Mouse (Mus musculus): Measurements from ENCODE around the gene Chmp5. TPM values are rescaled to one million over a fixed set of nuclear protein-coding genes. Genes with fewer than 3 reads are reported as not detected.
"Not testable (repeated sequence)": the region's sequence is repeated elsewhere in the genome, so short reads cannot be mapped to it uniquely, and the experiment has no call there.

The Chmp5 gene
- total and polyA plus RNA-seq, 2 experiments = 12.0 to 78.5 TPM

DNA sequence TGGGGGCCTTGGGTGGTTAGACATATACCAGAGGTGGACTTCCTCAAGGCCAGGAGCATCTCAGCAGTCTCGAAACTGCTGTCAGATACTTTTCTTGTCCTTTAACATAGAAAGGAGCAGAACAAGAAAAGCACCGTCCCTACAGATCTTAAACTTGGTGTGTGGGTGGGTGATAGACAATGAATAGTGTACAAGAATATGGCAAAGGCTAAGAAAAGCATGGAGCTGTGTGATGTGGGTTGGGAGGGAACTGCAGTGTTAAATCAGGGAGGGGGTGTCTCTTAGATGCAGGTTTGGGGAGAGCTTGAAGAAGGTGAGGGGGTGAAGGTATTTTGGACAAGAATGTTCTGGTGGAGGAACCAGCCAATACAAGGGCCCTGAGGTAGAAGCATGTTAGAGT, 27.6 kb upstream of the Chmp5 start:
- whole genome bisulfite sequencing = 89% methylated on average over 2 of the region's 2 CpGs

DNA sequence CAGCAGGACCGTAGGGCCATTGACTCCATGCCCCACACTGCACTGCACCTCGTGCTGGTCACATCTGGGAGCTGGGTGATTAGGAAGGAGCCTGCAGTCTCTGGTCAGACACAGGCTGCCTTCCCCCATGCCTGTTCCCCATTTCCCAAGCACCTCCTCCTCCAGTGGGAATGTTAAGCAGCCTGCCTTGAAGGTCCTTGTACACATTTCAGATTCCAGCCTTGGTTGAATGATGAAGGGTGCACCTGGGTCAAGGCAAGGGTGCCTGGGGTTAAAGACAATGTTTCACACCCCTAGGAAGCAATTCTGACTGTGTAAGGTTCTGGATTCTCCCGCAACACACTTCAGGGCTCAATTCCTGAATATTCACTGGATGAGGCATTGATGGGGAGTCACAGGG, 26.9 kb upstream of the Chmp5 start:
- no peaks in the 10 kb centered on the region for H3K27me3 ChIP-seq (ENCODE audit: control insufficient read depth, insufficient read depth, low read length)
- 88% methylated on average over 3 of the region's 3 CpGs for WGBS
- H3K27ac ChIP-seq (replicated peaks; ENCODE audit: insufficient read depth, low read depth, low read length) = no peak overlapping the region
- H3K4me3 ChIP-seq (ENCODE audit: insufficient read depth, low read depth, low read length) = no peak overlapping the region
- H3K9ac ChIP-seq (ENCODE audit: low read depth, low read length) = no peak overlapping the region
- DNase-seq (ENCODE audit: extremely low read depth, low read depth, low spot score) = no peak
- no peaks in the 10 kb centered on the region for H3K36me3 ChIP-seq (ENCODE audit: control insufficient read depth, insufficient read depth, low read length)
- no peak for TF ChIP-seq CTCF (IDR thresholded peaks at IDR 0.05; ENCODE audit: low read depth, low read length)
- no peak for TF ChIP-seq POLR2A (IDR thresholded peaks at IDR 0.05; ENCODE audit: extremely low read depth, insufficient read depth, low read length)
- no peaks in the 10 kb centered on the region for H3K79me2 ChIP-seq (ENCODE audit: control insufficient read depth, insufficient read depth, low read length)
- no peaks in the 10 kb centered on the region for H3K4me1 ChIP-seq (ENCODE audit: control insufficient read depth, insufficient read depth, low read length)

More for the DNA sequence above, 27.6 kb upstream of the Chmp5 start:
- no peak for DNase-seq (ENCODE audit: extremely low read depth, low read depth, low spot score)
- Histone ChIP-seq H3K4me1 (ENCODE audit: control insufficient read depth, insufficient read depth, low read length) (no peaks in the 10 kb centered on the region), H3K36me3 (ENCODE audit: control insufficient read depth, insufficient read depth, low read length) (no peaks in the 10 kb centered on the region), H3K79me2 (ENCODE audit: control insufficient read depth, insufficient read depth, low read length) (no peaks in the 10 kb centered on the region), H3K27ac (replicated peaks; ENCODE audit: insufficient read depth, low read depth, low read length) (no peak overlapping the region), H3K27me3 (ENCODE audit: control insufficient read depth, insufficient read depth, low read length) (no peaks in the 10 kb centered on the region), H3K9ac (ENCODE audit: low read depth, low read length) (no peak overlapping the region), H3K4me3 (ENCODE audit: insufficient read depth, low read depth, low read length) (no peak overlapping the region)
- no peak for TF ChIP-seq CTCF (IDR thresholded peaks at IDR 0.05; ENCODE audit: low read depth, low read length)
- TF ChIP-seq POLR2A (IDR thresholded peaks at IDR 0.05; ENCODE audit: extremely low read depth, insufficient read depth, low read length) = no peak

DNA sequence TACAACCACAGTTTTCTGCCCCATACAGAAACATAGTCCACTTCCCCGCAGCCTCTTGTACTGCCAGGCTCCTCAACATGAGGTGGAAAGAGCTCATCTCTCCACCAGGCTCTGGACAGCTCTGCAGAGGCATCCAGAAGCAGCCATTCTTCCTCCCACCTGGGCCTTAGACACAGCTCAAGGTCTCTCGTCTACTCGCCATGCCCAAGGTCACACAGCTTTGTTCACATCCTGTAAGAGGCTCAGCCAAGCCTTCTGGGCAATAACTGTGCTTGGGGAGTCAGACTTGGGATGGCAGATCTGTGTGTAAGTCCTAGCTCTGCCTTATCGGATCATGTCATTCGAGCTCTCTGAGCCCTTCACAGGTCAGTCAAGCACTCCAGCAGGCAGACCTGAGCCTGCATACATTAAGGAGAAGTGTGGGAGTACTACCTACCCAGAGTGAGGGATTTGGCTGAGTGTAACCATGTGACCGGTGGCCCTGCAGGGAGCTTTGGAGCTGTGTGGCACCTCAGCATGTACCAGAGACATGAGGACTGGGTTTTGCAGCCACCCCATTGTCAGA, 25.0 kb upstream of the Chmp5 start:
- Histone ChIP-seq H3K27ac (replicated peaks; ENCODE audit: insufficient read depth, low read depth, low read length) (no peak overlapping the region), H3K27me3 (ENCODE audit: control insufficient read depth, insufficient read depth, low read length) (no peaks in the 10 kb centered on the region), H3K36me3 (ENCODE audit: control insufficient read depth, insufficient read depth, low read length) (no peaks in the 10 kb centered on the region), H3K4me1 (ENCODE audit: control insufficient read depth, insufficient read depth, low read length) (no peaks in the 10 kb centered on the region), H3K4me3 (ENCODE audit: insufficient read depth, low read depth, low read length) (no peak overlapping the region), H3K9ac (ENCODE audit: low read depth, low read length) (no peak overlapping the region), H3K79me2 (ENCODE audit: control insufficient read depth, insufficient read depth, low read length) (no peaks in the 10 kb centered on the region)
- DNase-seq (ENCODE audit: extremely low read depth, low read depth, low spot score) = no peak
- no peak for TF ChIP-seq POLR2A (IDR thresholded peaks at IDR 0.05; ENCODE audit: extremely low read depth, insufficient read depth, low read length)
- no peak for TF ChIP-seq CTCF (IDR thresholded peaks at IDR 0.05; ENCODE audit: low read depth, low read length)
- WGBS = 84% methylated on average over 6 of the region's 6 CpGs

DNA sequence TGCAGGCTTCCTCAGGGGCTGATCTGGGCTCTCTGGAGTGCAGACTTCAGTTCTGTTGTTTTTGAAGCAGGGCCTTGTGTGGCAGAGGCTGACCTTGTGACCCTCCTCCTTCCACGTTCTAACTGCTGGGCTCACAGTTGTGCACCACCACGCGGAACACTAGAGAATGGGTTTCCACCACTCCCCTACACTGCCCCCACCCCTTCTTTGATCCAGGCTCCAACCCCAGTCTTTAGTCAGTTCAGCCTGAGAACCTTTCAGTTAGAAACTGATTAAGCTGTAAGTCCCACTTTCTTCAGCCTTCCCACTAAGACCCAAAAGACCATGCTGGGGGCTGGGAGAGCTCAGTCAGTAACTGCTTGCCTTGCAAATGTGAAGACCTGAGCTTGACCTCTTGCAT, 22.6 kb upstream of the Chmp5 start:
- Histone ChIP-seq H3K9ac (ENCODE audit: low read depth, low read length) (no peak overlapping the region), H3K79me2 (ENCODE audit: control insufficient read depth, insufficient read depth, low read length) (no peaks in the 10 kb centered on the region), H3K27me3 (ENCODE audit: control insufficient read depth, insufficient read depth, low read length) (no peaks in the 10 kb centered on the region), H3K4me1 (ENCODE audit: control insufficient read depth, insufficient read depth, low read length) (no peaks in the 10 kb centered on the region; the same call in 1 of the 2 replicates), H3K36me3 (ENCODE audit: control insufficient read depth, insufficient read depth, low read length) (no peaks in the 10 kb centered on the region), H3K27ac (replicated peaks; ENCODE audit: insufficient read depth, low read depth, low read length) (no peak overlapping the region), H3K4me3 (ENCODE audit: insufficient read depth, low read depth, low read length) (no peak overlapping the region)
- 62% methylated on average over 3 of the region's 3 CpGs for WGBS
- TF ChIP-seq CTCF (IDR thresholded peaks at IDR 0.05; ENCODE audit: low read depth, low read length) (no peak), POLR2A (IDR thresholded peaks at IDR 0.05; ENCODE audit: extremely low read depth, insufficient read depth, low read length) (no peak)
- DNase-seq (ENCODE audit: extremely low read depth, low read depth, low spot score) = no peak

DNA sequence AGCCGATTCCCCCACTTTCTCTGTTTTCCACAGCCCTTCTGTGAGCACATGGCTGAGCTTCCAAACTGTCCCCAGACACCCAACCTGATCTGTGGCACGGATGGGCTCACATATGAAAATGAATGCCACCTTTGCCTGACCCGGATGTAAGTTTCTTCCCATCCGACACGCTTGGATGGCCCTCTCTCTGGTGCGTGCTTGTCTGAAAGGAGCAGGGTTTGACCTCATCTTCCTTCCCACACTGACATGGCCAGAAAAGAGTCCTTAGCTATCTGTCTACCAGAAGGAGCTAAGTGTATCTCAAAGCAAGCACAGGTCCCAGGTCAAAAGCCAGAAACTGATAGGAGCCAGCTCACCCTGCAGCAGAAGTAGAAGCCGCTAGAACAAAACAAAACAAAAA, 19.2 kb upstream of the Chmp5 start:
- Histone ChIP-seq H3K79me2 (ENCODE audit: control insufficient read depth, insufficient read depth, low read length) (no peaks in the 10 kb centered on the region), H3K27ac (replicated peaks; ENCODE audit: insufficient read depth, low read depth, low read length) (no peak overlapping the region), H3K4me1 (ENCODE audit: control insufficient read depth, insufficient read depth, low read length) (no peaks in the 10 kb centered on the region; the same call in 1 of the 2 replicates), H3K4me3 (ENCODE audit: insufficient read depth, low read depth, low read length) (no peak overlapping the region), H3K36me3 (ENCODE audit: control insufficient read depth, insufficient read depth, low read length) (no peaks in the 10 kb centered on the region), H3K9ac (ENCODE audit: low read depth, low read length) (no peak overlapping the region), H3K27me3 (ENCODE audit: control insufficient read depth, insufficient read depth, low read length) (no peaks in the 10 kb centered on the region)
- DNase-seq (ENCODE audit: extremely low read depth, low read depth, low spot score) = no peak
- 71% methylated on average over 7 of the region's 7 CpGs for WGBS
- TF ChIP-seq CTCF (IDR thresholded peaks at IDR 0.05; ENCODE audit: low read depth, low read length) (no peak), POLR2A (IDR thresholded peaks at IDR 0.05; ENCODE audit: extremely low read depth, insufficient read depth, low read length) (no peak)

DNA sequence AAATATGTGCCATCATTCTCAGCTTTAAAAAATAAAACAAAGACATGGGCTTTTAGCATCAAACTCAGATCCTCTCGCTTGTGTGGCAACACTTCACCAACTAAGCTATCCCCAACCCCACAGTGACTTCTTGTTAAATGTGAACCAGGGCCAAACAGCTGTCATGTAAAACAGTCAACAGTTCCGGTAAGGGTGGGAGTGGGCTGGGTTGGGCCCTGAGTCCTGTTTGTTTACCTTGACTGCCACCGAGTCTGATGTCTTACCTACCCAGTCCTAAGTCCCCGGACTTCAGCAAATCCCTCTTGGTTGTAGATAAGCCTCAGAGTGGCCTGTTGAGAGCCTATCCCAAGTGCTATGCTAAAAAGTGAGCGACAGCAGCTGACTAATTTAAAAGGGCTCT, 14.5 kb upstream of the Chmp5 start:
- Histone ChIP-seq H3K9ac (ENCODE audit: low read depth, low read length) (no peak overlapping the region), H3K27ac (replicated peaks; ENCODE audit: insufficient read depth, low read depth, low read length) (no peak overlapping the region), H3K79me2 (ENCODE audit: control insufficient read depth, insufficient read depth, low read length) (no peaks in the 10 kb centered on the region), H3K4me3 (ENCODE audit: insufficient read depth, low read depth, low read length) (no peak overlapping the region), H3K36me3 (ENCODE audit: control insufficient read depth, insufficient read depth, low read length) (peaks cover 12% of the 10 kb centered on the region), H3K27me3 (ENCODE audit: control insufficient read depth, insufficient read depth, low read length) (no peaks in the 10 kb centered on the region), H3K4me1 (ENCODE audit: control insufficient read depth, insufficient read depth, low read length) (peaks cover 10% of the 10 kb centered on the region)
- no peak for DNase-seq (ENCODE audit: extremely low read depth, low read depth, low spot score)
- 82% methylated on average over 5 of the region's 5 CpGs for WGBS
- no peak for TF ChIP-seq CTCF (IDR thresholded peaks at IDR 0.05; ENCODE audit: low read depth, low read length)

DNA sequence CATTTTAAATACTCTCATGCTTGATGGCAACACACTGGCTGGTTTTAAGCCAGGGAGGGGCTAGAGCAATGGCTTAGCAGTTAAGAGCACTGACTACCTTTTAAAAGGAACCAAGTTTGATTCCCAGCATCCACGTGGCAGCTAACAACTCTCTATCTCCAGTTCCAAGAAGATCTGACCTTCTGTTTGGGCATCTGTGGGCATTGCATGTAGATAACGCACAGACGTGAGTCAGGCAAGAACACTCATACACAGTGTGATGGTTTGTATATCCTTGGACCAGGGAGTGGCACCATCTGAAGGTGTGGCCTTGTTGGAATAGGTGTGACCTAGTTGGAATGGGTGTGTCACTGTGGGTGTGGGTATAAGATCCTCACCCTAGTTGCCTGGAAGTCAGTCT, 13.8 kb upstream of the Chmp5 start:
- WGBS = 94% methylated on average over 3 of the region's 3 CpGs
- H3K27ac ChIP-seq (replicated peaks; ENCODE audit: insufficient read depth, low read depth, low read length); H3K27me3 ChIP-seq (ENCODE audit: control insufficient read depth, insufficient read depth, low read length); H3K9ac ChIP-seq (ENCODE audit: low read depth, low read length); H3K79me2 ChIP-seq (ENCODE audit: control insufficient read depth, insufficient read depth, low read length); DNase-seq (ENCODE audit: extremely low read depth, low read depth, low spot score); H3K4me1 ChIP-seq (ENCODE audit: control insufficient read depth, insufficient read depth, low read length); H3K4me3 ChIP-seq (ENCODE audit: insufficient read depth, low read depth, low read length): not testable (repeated sequence)
- H3K36me3 ChIP-seq (ENCODE audit: control insufficient read depth, insufficient read depth, low read length) = peaks cover 18% of the 10 kb centered on the region

Measured in liver, adult 2 months (tissue).